Mouse (Mus musculus): ENCODE measurements around the gene Enkur. TPM values are rescaled to one million over a fixed set of nuclear protein-coding genes. Genes with fewer than 3 reads are reported as not detected.
"Not testable (repeated sequence)": the region's sequence is repeated elsewhere in the genome, so short reads cannot be mapped to it uniquely, and the experiment has no call there.

Gene Enkur
- polyA plus RNA-seq (2021), result 1.9 TPM

GRCm38 (mm10) chr2:21204912-21205830 lies at the start of gene Enkur, which contains the start of gene Thnsl1:
Enkur (minus strand) TSS chr2:21205365.
Thnsl1 (plus strand) TSS chr2:21205724.
- ChIA-PET CTCF (interaction anchor here (0.9 kb wide), 1 partner anchor 322 kb away, joined by 4 read pairs; no protein-coding TSS in a partner anchor), POLR2A (no interaction called here)
- ATAC-seq (peak; percentile 97), DNase-seq (ENCODE audit: low read depth, low spot score) (peak; percentile 92)
- TF ChIP-seq CTCF (IDR thresholded peaks at IDR 0.05), result no peak
- no peaks in the 10 kb centered on the region for H3K27me3 ChIP-seq
- in situ Hi-C loops (cut with MboI; ENCODE audit: low pct_unique_long_range_greater_than_20kb), result no loop called here

GRCm38 (mm10) chr2:21254308-21254707 lies 49.1 kb upstream of the Enkur start:
- no peak for TF ChIP-seq CTCF (IDR thresholded peaks at IDR 0.05)
- H3K27me3 ChIP-seq, result no peaks in the 10 kb centered on the region
- in situ Hi-C loops (cut with MboI; ENCODE audit: low pct_unique_long_range_greater_than_20kb), result no loop called here
- ATAC-seq, result no peak
- CTCF ChIA-PET, result interaction anchor here (1.1 kb wide), 1 partner anchor 40 kb away, joined by 4 read pairs; no protein-coding TSS in a partner anchor
- POLR2A ChIA-PET, result no interaction called here
- no peak for DNase-seq (ENCODE audit: low read depth, low spot score)

- DNase-seq (ENCODE audit: low read depth, low spot score) (no peak), ATAC-seq (no peak)
- in situ Hi-C loops (cut with MboI; ENCODE audit: low pct_unique_long_range_greater_than_20kb), result no loop called here
- no peaks in the 10 kb centered on the region for H3K27me3 ChIP-seq
- CTCF ChIA-PET, result interaction anchor here (1.1 kb wide), 1 partner anchor 40 kb away, joined by 4 read pairs; no protein-coding TSS in a partner anchor
- POLR2A ChIA-PET, result no interaction called here
- TF ChIP-seq CTCF (IDR thresholded peaks at IDR 0.05), result no peak
Observed at GRCm38 (mm10) chr2:21253644-21254043, 48.5 kb upstream of the Enkur start.

GRCm38 (mm10) chr2:21245477-21246102 lies 40.4 kb upstream of the Enkur start:
- in situ Hi-C loops (cut with MboI; ENCODE audit: low pct_unique_long_range_greater_than_20kb), result no loop called here
- no peak for DNase-seq (ENCODE audit: low read depth, low spot score)
- no peak for TF ChIP-seq CTCF (IDR thresholded peaks at IDR 0.05)
- CTCF ChIA-PET, result interaction anchor here (0.9 kb wide), 1 partner anchor 10 kb away, joined by 3 read pairs; no protein-coding TSS in a partner anchor
- ATAC-seq, result no peak
- H3K27me3 ChIP-seq, result no peaks in the 10 kb centered on the region
- POLR2A ChIA-PET, result no interaction called here

GRCm38 (mm10) chr2:21244986-21245385 lies 39.8 kb upstream of the Enkur start:
- in situ Hi-C loops (cut with MboI; ENCODE audit: low pct_unique_long_range_greater_than_20kb), result no loop called here
- no peaks in the 10 kb centered on the region for H3K27me3 ChIP-seq
- ATAC-seq (no peak), DNase-seq (ENCODE audit: low read depth, low spot score) (no peak)
- POLR2A ChIA-PET, result no interaction called here
- no peak for TF ChIP-seq CTCF (IDR thresholded peaks at IDR 0.05)
- CTCF ChIA-PET, result no interaction called here

- H3K27me3 ChIP-seq; CTCF ChIA-PET; POLR2A ChIA-PET; in situ Hi-C loops (cut with MboI; ENCODE audit: low pct_unique_long_range_greater_than_20kb); DNase-seq (ENCODE audit: low read depth, low spot score); ATAC-seq: not testable (repeated sequence)
Observed at GRCm38 (mm10) chr2:21244104-21244503, 38.9 kb upstream of the Enkur start.

GRCm38 (mm10) chr2:21236846-21237245 lies 31.7 kb upstream of the Enkur start:
- ATAC-seq (peak; percentile 88), DNase-seq (ENCODE audit: low read depth, low spot score) (no peak)
- POLR2A ChIA-PET, result interaction anchor here (1.3 kb wide), 1 partner anchor 34 kb away, joined by 3 read pairs; no protein-coding TSS in a partner anchor
- in situ Hi-C loops (cut with MboI; ENCODE audit: low pct_unique_long_range_greater_than_20kb), result no loop called here
- TF ChIP-seq CTCF (IDR thresholded peaks at IDR 0.05), result no peak
- CTCF ChIA-PET, result interaction anchor here (1.2 to 1.3 kb wide), 2 partner anchors 23 to 24 kb away, joined by 3 read pairs; no protein-coding TSS in a partner anchor
- no peaks in the 10 kb centered on the region for H3K27me3 ChIP-seq

- no peaks in the 10 kb centered on the region for H3K27me3 ChIP-seq
- ChIA-PET POLR2A (no interaction called here), CTCF (interaction anchor here (0.9 to 1.5 kb wide), 3 partner anchors 10 to 25 kb away, joined by 3 to 5 read pairs (median 3); no protein-coding TSS in a partner anchor)
- no peak for DNase-seq (ENCODE audit: low read depth, low spot score)
- no peak for ATAC-seq
- TF ChIP-seq CTCF (IDR thresholded peaks at IDR 0.05), result no peak
- in situ Hi-C loops (cut with MboI; ENCODE audit: low pct_unique_long_range_greater_than_20kb), result no loop called here
Observed at GRCm38 (mm10) chr2:21235844-21236386, 30.8 kb upstream of the Enkur start.

GRCm38 (mm10) chr2:21234871-21235648 lies 29.9 kb upstream of the Enkur start:
- ChIA-PET CTCF (interaction anchor here (0.9 to 1.5 kb wide), 4 partner anchors 11 to 27 kb away, joined by 3 to 5 read pairs (median 4); no protein-coding TSS in a partner anchor), POLR2A (no interaction called here)
- in situ Hi-C loops (cut with MboI; ENCODE audit: low pct_unique_long_range_greater_than_20kb), result no loop called here
- ATAC-seq, result peak; percentile 68
- TF ChIP-seq CTCF (IDR thresholded peaks at IDR 0.05), result no peak
- H3K27me3 ChIP-seq, result no peaks in the 10 kb centered on the region
- DNase-seq (ENCODE audit: low read depth, low spot score), result peak; percentile 71

- no peak for ATAC-seq
- no peak for DNase-seq (ENCODE audit: low read depth, low spot score)
- no peak for TF ChIP-seq CTCF (IDR thresholded peaks at IDR 0.05)
- ChIA-PET CTCF (interaction anchor here (0.6 to 1.6 kb wide), 5 partner anchors 15 to 333 kb away, joined by 3 to 5 read pairs (median 4); no protein-coding TSS in a partner anchor), POLR2A (no interaction called here)
- in situ Hi-C loops (cut with MboI; ENCODE audit: low pct_unique_long_range_greater_than_20kb), result no loop called here
- no peaks in the 10 kb centered on the region for H3K27me3 ChIP-seq
Observed at GRCm38 (mm10) chr2:21231147-21231546, 26.0 kb upstream of the Enkur start.
